Mouse (Mus musculus): ENCODE results near the gene Gpd1l. TPM values are rescaled to one million over a fixed set of nuclear protein-coding genes. Genes with fewer than 3 reads are reported as not detected.
A peak's percentile ranks its signal among the peaks of the same experiment; 100 is the strongest.
"Not testable (repeated sequence)": the region's sequence is repeated elsewhere in the genome, so short reads cannot be mapped to it uniquely, and the experiment has no call there.

Gpd1l gene
- 0.04 and 0.14 TPM in 2 replicates for polyA plus RNA-seq (2012)

DNA sequence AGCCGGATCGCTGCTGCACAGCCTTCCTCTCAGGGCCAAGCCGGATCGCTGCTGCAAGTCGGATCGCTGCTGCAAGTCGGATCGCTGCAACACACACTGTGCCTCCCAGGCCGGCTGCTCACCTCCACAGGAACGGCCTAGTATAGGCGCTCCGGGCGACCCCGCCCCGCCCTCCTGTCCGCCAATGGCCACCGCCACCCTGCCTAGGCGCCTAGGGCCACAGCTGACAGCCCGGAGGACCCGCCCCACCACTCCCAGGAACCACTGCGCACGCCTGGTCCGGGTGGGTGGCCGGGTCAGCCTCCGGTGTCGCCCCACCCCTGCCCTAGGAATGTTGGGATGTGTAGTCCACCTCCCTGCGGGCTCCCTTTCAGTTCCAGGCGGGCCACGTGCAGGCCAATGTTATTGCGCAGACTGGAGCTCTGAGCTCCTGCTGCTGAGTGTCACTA, at the start of gene Gpd1l:
Gpd1l (minus strand) TSS at position 265 of the 449 bp plus-strand sequence.
- Histone ChIP-seq H3K9me3 (ENCODE audit: control insufficient read depth, low read length) (no peaks in the 10 kb centered on the region), H3K4me1 (ENCODE audit: control insufficient read depth) (peaks cover 20% of the 10 kb centered on the region), H3K27me3 (ENCODE audit: control insufficient read depth) (no peaks in the 10 kb centered on the region), H3K4me3 (replicated peaks) (peak within 1 kb of the TSS; percentile 74), H3K36me3 (ENCODE audit: control insufficient read depth) (no peaks in the 10 kb centered on the region)
- TF ChIP-seq TAL1 (IDR thresholded peaks at IDR 0.05; ENCODE audit: low read length) (no peak), GATA1 (IDR thresholded peaks at IDR 0.05; ENCODE audit: low read length) (no peak)

DNA sequence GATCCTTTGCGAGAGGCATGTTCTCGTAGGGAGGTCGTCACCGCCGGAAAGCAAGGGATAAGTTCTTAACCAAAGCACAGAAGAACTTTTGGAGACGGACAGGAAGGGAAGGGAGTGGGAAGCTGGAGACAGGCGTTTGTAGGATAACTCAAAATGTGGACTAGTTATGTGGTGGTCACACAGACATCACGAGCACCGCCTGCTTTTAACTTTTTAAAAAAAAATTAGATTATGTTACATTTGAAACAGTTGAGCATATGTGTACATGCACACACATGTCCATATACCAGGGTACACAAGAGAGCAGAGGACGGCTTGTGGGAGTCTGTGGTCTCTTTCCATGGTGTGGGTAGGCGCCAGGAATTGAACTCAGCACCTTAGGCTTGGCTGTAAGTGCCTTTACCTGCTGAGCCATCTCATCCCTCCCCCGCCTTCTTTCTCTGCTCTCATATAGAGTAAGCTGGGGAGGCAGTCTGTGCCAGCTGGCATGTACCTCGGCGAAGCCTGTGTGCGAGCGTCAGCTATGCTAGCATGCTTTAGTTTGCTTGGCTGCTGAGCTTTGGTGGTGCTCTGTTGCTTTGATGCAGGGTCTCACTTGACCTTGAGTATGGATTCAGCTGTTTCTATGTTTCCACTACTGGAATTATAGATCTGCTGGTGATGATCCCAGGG, 49.0 kb upstream of the Gpd1l start, which contains the start of gene Rps27rt:
Rps27rt (minus strand) TSS at position 51 of the 672 bp plus-strand sequence.
- H3K36me3 ChIP-seq (ENCODE audit: control insufficient read depth): no peaks in the 10 kb centered on the region
- H3K27me3 ChIP-seq (ENCODE audit: control insufficient read depth): peaks cover 31% of the 10 kb centered on the region

DNA sequence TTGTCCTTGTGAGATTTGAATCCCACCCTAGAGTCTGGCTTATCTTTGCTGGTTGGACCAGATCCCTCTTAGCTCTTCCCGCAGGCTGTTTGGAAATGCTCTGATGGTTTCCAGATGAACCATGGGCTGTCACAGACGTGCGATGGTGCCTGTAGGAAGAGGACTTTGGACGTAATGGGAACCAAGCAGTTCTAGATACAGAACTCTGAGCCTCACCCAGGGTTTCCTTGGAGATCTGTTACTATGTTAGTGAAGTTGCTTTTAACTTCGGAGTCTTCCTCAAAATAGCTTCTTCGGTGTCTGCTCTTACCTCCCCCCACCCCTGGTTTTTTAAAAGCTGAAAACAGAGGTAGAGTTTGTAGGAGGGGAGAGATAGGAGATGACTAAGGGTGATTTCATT, 46.2 kb upstream of the Gpd1l start:
- Histone ChIP-seq H3K27me3 (ENCODE audit: control insufficient read depth) (peaks cover 45% of the 10 kb centered on the region), H3K4me3 (replicated peaks) (no peak overlapping the region), H3K9me3 (ENCODE audit: control insufficient read depth, low read length) (no peaks in the 10 kb centered on the region; the same call in 1 of the 2 replicates), H3K36me3 (ENCODE audit: control insufficient read depth) (no peaks in the 10 kb centered on the region), H3K4me1 (ENCODE audit: control insufficient read depth) (no peaks in the 10 kb centered on the region)
- TF ChIP-seq TAL1 (IDR thresholded peaks at IDR 0.05; ENCODE audit: low read length) (no peak), GATA1 (IDR thresholded peaks at IDR 0.05; ENCODE audit: low read length) (no peak)

More for the DNA sequence above, 49.0 kb upstream of the Gpd1l start, which contains the start of gene Rps27rt:
- peaks cover 13% of the 10 kb centered on the region for H3K9me3 ChIP-seq (ENCODE audit: control insufficient read depth, low read length)
- H3K4me1 ChIP-seq (ENCODE audit: control insufficient read depth): no peaks in the 10 kb centered on the region
- TF ChIP-seq TAL1 (IDR thresholded peaks at IDR 0.05; ENCODE audit: low read length) (no peak), GATA1 (IDR thresholded peaks at IDR 0.05; ENCODE audit: low read length) (no peak)
- no peak within 1 kb of the TSS for H3K4me3 ChIP-seq (replicated peaks)

DNA sequence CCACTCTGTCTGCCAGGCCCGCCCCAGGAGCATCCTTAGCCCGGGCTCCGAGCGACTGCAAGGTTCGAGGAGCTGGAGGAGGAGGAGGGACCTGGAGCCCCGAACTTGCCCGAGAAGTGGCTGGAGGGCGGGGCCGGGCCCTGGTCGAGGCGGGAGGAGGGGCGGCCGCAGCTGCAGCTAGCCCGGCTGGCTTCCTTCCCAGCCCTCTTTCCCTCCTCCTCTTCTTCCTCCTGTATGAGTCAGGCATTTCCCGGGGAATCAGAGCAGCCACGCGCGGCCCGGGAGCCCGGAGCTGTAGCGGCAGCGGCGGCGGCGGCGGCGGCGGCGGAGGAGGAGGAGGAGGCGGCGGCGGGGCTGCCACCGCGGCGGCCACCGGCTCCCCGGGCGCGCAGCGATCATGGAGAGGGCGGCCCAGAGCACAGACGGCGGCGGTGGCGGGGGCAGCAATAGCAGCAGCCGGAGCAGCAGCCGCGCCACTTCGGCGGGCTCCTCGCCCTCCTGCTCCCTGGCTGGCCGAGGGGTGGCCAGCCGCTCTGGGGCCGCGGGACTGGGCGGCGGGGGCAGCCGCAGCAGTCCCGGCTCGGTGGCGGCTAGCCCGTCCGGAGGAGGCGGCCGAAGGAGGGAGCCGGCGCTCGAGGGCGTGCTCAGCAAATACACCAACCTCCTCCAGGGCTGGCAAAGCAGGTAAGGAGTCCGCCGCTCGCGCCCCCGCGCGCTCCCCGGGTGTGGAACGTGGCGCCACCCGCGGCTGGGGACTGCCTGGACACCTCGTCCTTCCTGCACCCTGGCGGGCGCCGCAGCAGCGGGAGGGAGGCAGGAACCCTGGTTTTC, 44.7 kb upstream of the Gpd1l start, which contains the start of gene Osbpl10:
Osbpl10 (plus strand) TSS at position 289 of the 831 bp plus-strand sequence.
- peaks cover 45% of the 10 kb centered on the region for H3K27me3 ChIP-seq (ENCODE audit: control insufficient read depth)

DNA sequence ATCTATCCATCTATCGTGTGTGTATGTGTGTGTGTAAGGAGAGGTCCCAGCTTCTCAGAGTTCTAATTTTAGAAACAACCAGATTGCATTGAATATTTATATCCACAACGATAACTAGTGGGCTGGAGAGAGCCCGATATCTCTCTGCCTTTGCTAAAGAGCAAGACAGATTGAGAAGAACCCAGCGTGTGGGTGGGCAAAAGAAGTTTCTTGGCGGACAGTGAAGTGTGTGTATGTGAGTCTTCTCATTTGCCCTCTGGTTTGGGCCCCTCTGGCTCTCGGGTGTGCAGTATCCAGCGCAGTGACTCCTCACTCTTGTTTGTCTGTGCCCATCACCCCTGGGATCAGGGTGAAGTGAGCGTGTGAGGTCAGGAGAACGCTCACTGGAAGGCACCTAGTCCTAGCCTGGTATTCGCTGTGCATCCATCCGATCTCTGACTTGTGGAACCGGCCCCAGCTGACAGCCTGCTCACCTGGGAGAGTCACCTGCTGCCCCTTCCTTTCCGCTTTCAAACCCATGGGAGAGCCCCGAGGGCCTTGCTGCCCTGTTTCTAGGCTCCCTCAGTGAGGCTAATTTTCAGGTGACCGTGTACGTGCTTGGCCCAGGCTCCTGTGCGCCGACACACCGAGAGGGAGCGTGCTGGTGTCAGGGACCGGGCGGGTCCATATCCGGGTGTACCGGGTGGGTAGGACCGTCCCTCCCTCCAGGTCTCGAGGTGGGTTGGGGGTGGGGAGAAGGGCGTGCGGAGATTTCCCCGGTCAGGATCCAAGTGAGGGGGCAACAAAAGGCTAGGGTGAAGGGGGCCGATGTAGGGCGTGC, 43.9 kb upstream of the Gpd1l start:
- Histone ChIP-seq H3K4me1 (ENCODE audit: control insufficient read depth) (no peaks in the 10 kb centered on the region), H3K4me3 (replicated peaks) (no peak overlapping the region), H3K9me3 (ENCODE audit: control insufficient read depth, low read length) (no peaks in the 10 kb centered on the region; the same call in 1 of the 2 replicates), H3K36me3 (ENCODE audit: control insufficient read depth) (no peaks in the 10 kb centered on the region), H3K27me3 (ENCODE audit: control insufficient read depth) (peaks cover 45% of the 10 kb centered on the region)
- TF ChIP-seq GATA1 (IDR thresholded peaks at IDR 0.05; ENCODE audit: low read length): no peak
- TF ChIP-seq TAL1 (IDR thresholded peaks at IDR 0.05; ENCODE audit: low read length): no peak

More for the DNA sequence above, 44.7 kb upstream of the Gpd1l start, which contains the start of gene Osbpl10:
- no peaks in the 10 kb centered on the region; the same call in 1 of the 2 replicates for H3K9me3 ChIP-seq (ENCODE audit: control insufficient read depth, low read length)
- H3K4me3 ChIP-seq (replicated peaks): peak within 1 kb of the TSS; percentile 40
- no peaks in the 10 kb centered on the region for H3K36me3 ChIP-seq (ENCODE audit: control insufficient read depth)
- no peaks in the 10 kb centered on the region for H3K4me1 ChIP-seq (ENCODE audit: control insufficient read depth)
- no peak for TF ChIP-seq TAL1 (IDR thresholded peaks at IDR 0.05; ENCODE audit: low read length)
- TF ChIP-seq GATA1 (IDR thresholded peaks at IDR 0.05; ENCODE audit: low read length): no peak

DNA sequence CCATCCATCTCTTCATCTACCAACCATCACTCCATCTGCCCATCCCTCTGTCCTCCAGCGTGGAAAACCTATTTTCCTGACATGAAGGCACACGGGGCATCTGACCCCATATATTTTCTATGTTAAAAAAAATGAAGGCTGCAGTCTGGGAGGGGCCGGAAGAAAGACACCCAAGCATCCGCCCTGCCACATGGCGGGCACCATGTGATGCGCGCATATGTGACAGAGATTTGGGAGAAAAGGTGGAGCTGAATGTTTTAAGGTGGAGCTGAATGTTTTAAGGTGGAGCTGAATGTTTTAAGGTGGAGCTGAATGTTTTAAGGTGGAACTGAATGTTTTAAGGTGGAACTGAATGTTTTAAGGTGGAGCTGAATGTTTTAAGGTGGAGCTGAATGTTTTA, 32.5 kb upstream of the Gpd1l start:
- H3K27me3 ChIP-seq (ENCODE audit: control insufficient read depth); H3K4me3 ChIP-seq (replicated peaks); H3K4me1 ChIP-seq (ENCODE audit: control insufficient read depth); H3K36me3 ChIP-seq (ENCODE audit: control insufficient read depth); H3K9me3 ChIP-seq (ENCODE audit: control insufficient read depth, low read length): not testable (repeated sequence)

DNA sequence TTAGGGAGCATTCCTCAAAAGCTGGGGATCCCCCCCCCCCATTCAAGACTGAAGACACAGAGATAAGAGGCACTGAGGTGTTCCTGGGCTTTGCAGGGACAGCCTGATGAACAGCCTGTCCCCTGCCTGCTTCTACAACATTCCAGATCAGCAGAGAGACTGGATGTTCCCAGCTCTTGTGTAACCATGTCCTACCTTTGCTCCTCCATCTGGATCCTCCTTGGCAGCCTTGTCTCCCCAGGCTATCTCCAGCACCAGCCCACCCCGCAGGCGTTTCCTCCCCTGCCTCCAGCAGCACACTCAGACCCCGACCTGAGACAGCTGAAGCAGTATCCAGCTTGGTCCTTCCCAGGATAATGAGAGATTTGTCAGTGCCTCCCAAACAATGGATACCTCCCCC, 30.3 kb upstream of the Gpd1l start:
- H3K4me3 ChIP-seq (replicated peaks): no peak overlapping the region
- TF ChIP-seq GATA1 (IDR thresholded peaks at IDR 0.05; ENCODE audit: low read length) (no peak), TAL1 (IDR thresholded peaks at IDR 0.05; ENCODE audit: low read length) (no peak)
- H3K9me3 ChIP-seq (ENCODE audit: control insufficient read depth, low read length): peaks cover 7% of the 10 kb centered on the region; the same call in 1 of the 2 replicates
- no peaks in the 10 kb centered on the region for H3K36me3 ChIP-seq (ENCODE audit: control insufficient read depth)
- H3K27me3 ChIP-seq (ENCODE audit: control insufficient read depth): no peaks in the 10 kb centered on the region
- no peaks in the 10 kb centered on the region for H3K4me1 ChIP-seq (ENCODE audit: control insufficient read depth)

DNA sequence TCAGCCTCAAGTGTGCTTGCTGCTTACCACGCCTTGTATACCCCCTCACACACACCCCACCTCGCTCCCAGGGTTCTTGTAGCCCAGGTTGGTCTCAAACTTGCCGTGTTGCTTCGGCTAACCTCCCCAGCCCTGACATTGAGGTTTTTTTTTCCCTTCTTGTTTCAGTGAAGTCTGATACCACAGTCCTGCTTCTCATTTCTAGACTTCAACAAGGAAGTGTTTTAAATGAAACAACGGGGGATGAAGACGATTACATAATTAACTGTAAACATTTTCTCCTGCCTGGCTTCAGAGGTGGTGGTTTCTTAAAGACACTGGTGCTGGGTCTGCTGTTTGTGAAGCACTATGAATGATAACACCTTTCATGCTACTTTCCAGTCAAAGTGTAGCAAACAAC, 27.1 kb upstream of the Gpd1l start:
- Histone ChIP-seq H3K9me3 (ENCODE audit: control insufficient read depth, low read length) (peaks cover 3% of the 10 kb centered on the region; the same call in 1 of the 2 replicates), H3K4me1 (ENCODE audit: control insufficient read depth) (no peaks in the 10 kb centered on the region), H3K4me3 (replicated peaks) (no peak overlapping the region), H3K27me3 (ENCODE audit: control insufficient read depth) (no peaks in the 10 kb centered on the region), H3K36me3 (ENCODE audit: control insufficient read depth) (no peaks in the 10 kb centered on the region)
- TF ChIP-seq GATA1 (IDR thresholded peaks at IDR 0.05; ENCODE audit: low read length) (no peak), TAL1 (IDR thresholded peaks at IDR 0.05; ENCODE audit: low read length) (no peak)

Data from erythroblast, embryonic 14.5 days (primary cell).